Mouse (Mus musculus) stomach, embryonic 14.5 days (tissue): Measurements from ENCODE around the gene 4930453N24Rik. TPM values are rescaled to one million over a fixed set of nuclear protein-coding genes. Genes with fewer than 3 reads are reported as not detected.
A peak's percentile ranks its signal among the peaks of the same experiment; 100 is the strongest.

Source experiments
- ATAC-seq: fragments of 200-750 bp; cut with Nextera tagmentation; 2 replicates; pipeline ENCODE4 v1.8.0; 2017; ENCODE audit warnings: low read depth, moderate TSS enrichment; ENCODE audit not compliant: insufficient number of reproducible peaks, insufficient read depth, low FRiP score
- H3K27ac ChIP-seq: fragments of 300-500 bp; sonication (generic); 2 replicates; pipeline ENCODE4 v1.5.1; 2014; ENCODE audit warnings: mild to moderate bottlenecking, low read length, moderate library complexity, mixed read lengths
- H3K27me3 ChIP-seq: fragments of 300-500 bp; sonication (generic); 2 replicates; pipeline ENCODE4 v1.6.1; 2014; ENCODE audit warnings: low read length, control low read depth, mixed read lengths; ENCODE audit not compliant: control insufficient read depth, insufficient read depth
- H3K36me3 ChIP-seq: fragments of 300-500 bp; sonication (generic); 2 replicates; pipeline ENCODE4 v1.6.1; 2014; ENCODE audit warnings: mild to moderate bottlenecking, control low read depth, low read length, moderate library complexity, mixed read lengths; ENCODE audit not compliant: control insufficient read depth, insufficient read depth
- H3K4me1 ChIP-seq: fragments of 300-500 bp; sonication (generic); 2 replicates; pipeline ENCODE4 v1.6.1; 2014; ENCODE audit warnings: low read length, control low read depth, mixed read lengths; ENCODE audit not compliant: control insufficient read depth, insufficient read depth
- H3K4me2 ChIP-seq: fragments of 300-500 bp; sonication (generic); replicated peaks from 2 replicates; pipeline ENCODE4 v1.6.1; 2014; ENCODE audit warnings: low read depth, low read length, control low read depth
- H3K4me3 ChIP-seq: fragments of 300-500 bp; sonication (generic); 2 replicates; pipeline ENCODE4 v1.5.1; 2014; ENCODE audit warnings: low read depth, low read length, control low read depth
- H3K9ac ChIP-seq: fragments of 300-500 bp; sonication (generic); replicated peaks from 2 replicates; pipeline ENCODE4 v1.6.1; 2014; ENCODE audit warnings: low read depth, mild to moderate bottlenecking, control low read depth, low read length, moderate library complexity, mixed read lengths
- H3K9me3 ChIP-seq: fragments of 300-500 bp; sonication (generic); 2 replicates; pipeline ENCODE4 v1.6.1; 2016; ENCODE audit warnings: low read depth, low read length, control low read depth; ENCODE audit not compliant: control insufficient read depth
- WGBS: fragments of 180-500 bp; shearing (Covaris S2); extraction: QIAGEN DNeasy Blood & Tissue Kit; methylation state at CpG from one replicate; pipeline ENCODE4 v1.1.7; 2014; 5-methylcytosine and 5-hydroxymethylcytosine counted together
- polyA plus RNA-seq: library from polyadenylated mRNA; unstranded; fragments of >200 nt; fragmentation: Nextera tagmentation; extraction: Ambion mirVana; gene quantifications from 2 replicates; pipeline ENCODE4 v1.2.1, GENCODE M21; 2014

Gene 4930453N24Rik
- polyA plus RNA-seq, 1 experiment from 2014 or later: 30.1 TPM

GRCm38 (mm10) chr16:64771431-64771818 lies 464 bp upstream of the 4930453N24Rik start:
- H3K27ac ChIP-seq: peak overlapping the region; percentile 67; the same call in 1 of the 2 replicates
- no peaks in the 10 kb centered on the region for H3K9me3 ChIP-seq
- 93% methylated on average over 2 of the region's 2 CpGs for WGBS
- 0 out of 2 replicates have a peak, but pooled peaks cover 2% of the 10 kb centered on the region for H3K4me1 ChIP-seq
- no peaks in the 10 kb centered on the region for H3K27me3 ChIP-seq
- H3K9ac ChIP-seq: no peak overlapping the region
- H3K4me3 ChIP-seq: peak overlapping the region; percentile 89
- no peaks in the 10 kb centered on the region; the same call in 1 of the 2 replicates for H3K36me3 ChIP-seq
- H3K4me2 ChIP-seq: peak overlapping the region; percentile 22
- ATAC-seq: no peak

- Histone ChIP-seq H3K4me3 (no peak overlapping the region), H3K27ac (no peak overlapping the region), H3K36me3 (peaks cover 7% of the 10 kb centered on the region), H3K9me3 (peaks cover 4% of the 10 kb centered on the region; the same call in 1 of the 2 replicates), H3K4me2 (no peak overlapping the region), H3K4me1 (0 out of 2 replicates have a peak, but pooled peaks cover 2% of the 10 kb centered on the region), H3K9ac (no peak overlapping the region), H3K27me3 (no peaks in the 10 kb centered on the region)
- WGBS: 89% methylated on average over 8 of the region's 8 CpGs
- ATAC-seq: no peak
These were observed 4.2 kb downstream of the 4930453N24Rik start for GRCm38 (mm10) chr16:64766696-64767300.

- H3K36me3 ChIP-seq: peaks cover 6% of the 10 kb centered on the region; the same call in 1 of the 2 replicates
- H3K4me3 ChIP-seq: no peak overlapping the region
- no peak overlapping the region for H3K4me2 ChIP-seq
- peaks cover 4% of the 10 kb centered on the region; the same call in 1 of the 2 replicates for H3K9me3 ChIP-seq
- peak overlapping the region; percentile 44; the same call in 1 of the 2 replicates for H3K27ac ChIP-seq
- H3K4me1 ChIP-seq: no peaks in the 10 kb centered on the region
- ATAC-seq: no peak
- no peak overlapping the region for H3K9ac ChIP-seq
- 69% methylated on average over 1 of the region's 1 CpGs for WGBS
- H3K27me3 ChIP-seq: no peaks in the 10 kb centered on the region
These were observed 11.7 kb downstream of the 4930453N24Rik start for GRCm38 (mm10) chr16:64759245-64759626.

GRCm38 (mm10) chr16:64758561-64759244 lies 12.3 kb downstream of the 4930453N24Rik start:
- peaks cover 4% of the 10 kb centered on the region; the same call in 1 of the 2 replicates for H3K9me3 ChIP-seq
- H3K27me3 ChIP-seq: no peaks in the 10 kb centered on the region
- H3K4me1 ChIP-seq: no peaks in the 10 kb centered on the region
- H3K36me3 ChIP-seq: peaks cover 3% of the 10 kb centered on the region; the same call in 1 of the 2 replicates
- no peak for ATAC-seq
- H3K4me3 ChIP-seq: no peak overlapping the region
- 58% methylated on average over 6 of the region's 6 CpGs for WGBS
- H3K9ac ChIP-seq: no peak overlapping the region
- H3K27ac ChIP-seq: peak overlapping the region; percentile 44; the same call in 1 of the 2 replicates
- H3K4me2 ChIP-seq: no peak overlapping the region

- WGBS: 79% methylated on average over 7 of the region's 7 CpGs
- Histone ChIP-seq H3K27ac (no peak overlapping the region), H3K27me3 (no peaks in the 10 kb centered on the region), H3K4me1 (no peaks in the 10 kb centered on the region), H3K36me3 (no peaks in the 10 kb centered on the region), H3K9me3 (peaks cover 1% of the 10 kb centered on the region; the same call in 1 of the 2 replicates), H3K9ac (no peak overlapping the region), H3K4me2 (no peak overlapping the region), H3K4me3 (no peak overlapping the region)
- no peak for ATAC-seq
These were observed 13.1 kb downstream of the 4930453N24Rik start for GRCm38 (mm10) chr16:64757666-64758400.

GRCm38 (mm10) chr16:64756321-64756720 lies 14.6 kb downstream of the 4930453N24Rik start:
- ATAC-seq: no peak
- 81% methylated on average over 6 of the region's 6 CpGs for WGBS
- Histone ChIP-seq H3K27me3 (no peaks in the 10 kb centered on the region), H3K9ac (no peak overlapping the region), H3K27ac (no peak overlapping the region), H3K4me1 (no peaks in the 10 kb centered on the region), H3K4me2 (no peak overlapping the region), H3K9me3 (no peaks in the 10 kb centered on the region), H3K36me3 (no peaks in the 10 kb centered on the region), H3K4me3 (no peak overlapping the region)

- ATAC-seq: no peak
- Histone ChIP-seq H3K27ac (no peak overlapping the region), H3K4me3 (no peak overlapping the region), H3K9me3 (no peaks in the 10 kb centered on the region), H3K4me2 (no peak overlapping the region), H3K27me3 (no peaks in the 10 kb centered on the region), H3K36me3 (no peaks in the 10 kb centered on the region), H3K9ac (no peak overlapping the region), H3K4me1 (no peaks in the 10 kb centered on the region)
- WGBS: 32% methylated on average over 3 of the region's 3 CpGs
These were observed 16.2 kb downstream of the 4930453N24Rik start for GRCm38 (mm10) chr16:64754743-64755139.

GRCm38 (mm10) chr16:64753990-64754742 lies 16.8 kb downstream of the 4930453N24Rik start:
- H3K36me3 ChIP-seq: no peaks in the 10 kb centered on the region
- H3K4me2 ChIP-seq: no peak overlapping the region
- H3K4me1 ChIP-seq: no peaks in the 10 kb centered on the region
- no peak for ATAC-seq
- H3K27me3 ChIP-seq: no peaks in the 10 kb centered on the region
- no peak overlapping the region for H3K27ac ChIP-seq
- H3K9ac ChIP-seq: no peak overlapping the region
- WGBS: 44% methylated on average over 3 of the region's 3 CpGs
- no peak overlapping the region for H3K4me3 ChIP-seq
- H3K9me3 ChIP-seq: no peaks in the 10 kb centered on the region
